Mouse (Mus musculus) heart, adult 18-20 months (tissue): ENCODE measurements around the gene Peli3. TPM values are rescaled to one million over a fixed set of nuclear protein-coding genes. Genes with fewer than 3 reads are reported as not detected.
A peak's percentile ranks its signal among the peaks of the same experiment; 100 is the strongest.
"Not testable (repeated sequence)": the region's sequence is repeated elsewhere in the genome, so short reads cannot be mapped to it uniquely, and the experiment has no call there.

Source experiments
- DNase-seq, 2 experiments: peaks; one replicate each; pipeline ENCODE4 v3.0.0; 2021 to 2022; ENCODE audit warnings: mixed read lengths in 1 of 2
- long read RNA-seq, 2 experiments: library from polyadenylated mRNA; stranded (forward); transcript quantifications; one replicate each; pipeline ENCODE4 v2.0.0; 2021
- total RNA-seq, 2 experiments: library from RNA; stranded (reverse); gene quantifications; 2 replicates each; pipeline ENCODE4 v1.2.3; 2021

The Peli3 gene
- 1 to 10 TPM; 3.5 to 3.8 TPM for total RNA-seq
- long read RNA-seq, experiment 1, full-length matches to known transcripts, result 4 of 6 reads
- long read RNA-seq, experiment 1, partial matches to known transcripts, result 0 of 6 reads
- long read RNA-seq, experiment 1, other reads (novel, unspliced or antisense), result 2 of 6 reads
- long read RNA-seq, experiment 2, full-length matches to known transcripts, result 1 of 3 reads
- long read RNA-seq, experiment 2, partial matches to known transcripts, result 0 of 3 reads
- long read RNA-seq, experiment 2, other reads (novel, unspliced or antisense), result 2 of 3 reads

- DNase-seq, result peak; percentile 86
Observed at GRCm38 (mm10) chr19:4942551-4943252, at the start of gene Peli3. Gene Peli3 (minus strand): TSS chr19:4943127.

DNA sequence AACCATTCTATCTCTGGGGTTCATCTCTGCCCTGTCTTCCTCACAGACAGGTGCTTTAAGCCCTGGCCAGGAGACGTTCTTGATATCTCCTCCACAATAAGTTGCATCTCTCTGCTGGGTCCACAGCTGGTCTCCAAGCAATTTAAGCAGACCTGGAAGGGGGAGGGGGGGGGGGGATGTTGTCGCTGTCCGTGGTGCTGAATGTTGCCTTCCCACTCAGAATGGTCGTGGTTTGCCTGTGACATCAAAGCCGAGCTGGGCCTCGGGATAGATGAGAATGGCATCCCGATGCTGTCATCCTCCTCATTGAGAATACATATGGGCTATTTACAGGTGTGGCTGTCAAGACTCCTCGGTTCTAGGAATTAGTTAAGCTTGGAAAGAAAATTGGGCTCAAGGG, 49.4 kb upstream of the Peli3 start:
- no peak for DNase-seq

- DNase-seq, result no peak
Observed at GRCm38 (mm10) chr19:4990716-4991115, 47.8 kb upstream of the Peli3 start.

DNA sequence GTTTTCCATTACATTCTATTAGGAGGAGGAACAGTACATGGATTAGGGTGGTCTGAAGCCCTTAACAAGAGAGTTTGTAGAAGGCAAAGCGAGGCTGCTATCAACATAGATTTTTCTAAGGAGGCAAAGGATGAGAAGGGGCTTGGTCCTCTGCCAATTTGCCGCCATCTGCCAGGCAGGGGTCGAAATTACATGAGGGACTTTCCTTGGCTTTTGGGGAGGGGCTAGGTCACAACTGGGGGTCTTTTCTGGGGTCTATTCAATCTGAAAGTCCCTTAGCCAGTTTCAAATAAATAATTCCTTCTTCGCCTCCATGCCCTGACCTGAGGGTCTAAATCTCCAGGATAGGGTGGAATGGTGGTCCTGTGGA, 47.3 kb upstream of the Peli3 start, which contains the start of gene Npas4:
Npas4 (minus strand) TSS at position 61 of the 370 bp plus-strand sequence.
- no peak for DNase-seq

DNA sequence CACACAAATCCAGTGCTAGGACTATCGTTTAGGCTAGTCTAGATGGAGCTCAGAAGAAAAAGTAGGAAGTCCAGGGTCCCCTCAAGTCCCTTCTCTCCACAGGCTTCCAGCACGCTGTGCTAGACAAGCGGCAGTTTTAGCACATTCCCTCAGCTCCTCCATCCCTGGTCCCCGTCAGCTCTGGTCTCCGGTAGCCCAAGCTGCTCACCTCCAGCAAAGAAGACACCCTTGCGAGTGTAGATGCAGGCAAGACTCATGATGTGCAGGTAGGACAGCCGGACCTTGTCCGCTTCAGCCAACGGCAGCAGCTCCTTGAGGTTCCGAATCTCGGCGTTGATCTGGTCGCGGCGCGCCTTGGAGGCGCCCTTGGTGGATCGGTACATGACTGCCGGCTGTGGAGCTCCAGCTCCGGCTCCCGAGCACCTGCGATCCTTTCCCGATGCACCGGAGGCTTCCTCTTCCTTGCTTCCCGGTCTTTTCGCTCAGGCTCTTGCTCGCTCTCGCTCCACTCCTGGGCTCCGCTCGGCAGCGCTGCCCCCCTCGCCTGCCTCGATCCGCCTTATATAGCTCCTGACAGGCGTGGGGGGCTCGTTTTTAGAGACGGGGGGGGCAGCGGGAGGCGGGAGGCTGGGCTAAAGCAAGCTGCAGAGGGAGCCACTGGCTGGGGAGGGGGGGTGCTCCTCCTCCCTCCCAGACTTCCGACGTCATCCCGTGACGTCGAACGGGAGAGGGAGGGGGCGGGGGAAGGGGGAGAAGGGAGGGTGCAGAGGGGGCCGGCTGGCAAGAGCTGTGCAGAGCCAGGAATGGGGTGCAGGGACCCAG, 46.7 kb upstream of the Peli3 start:
- DNase-seq, result no peak

DNA sequence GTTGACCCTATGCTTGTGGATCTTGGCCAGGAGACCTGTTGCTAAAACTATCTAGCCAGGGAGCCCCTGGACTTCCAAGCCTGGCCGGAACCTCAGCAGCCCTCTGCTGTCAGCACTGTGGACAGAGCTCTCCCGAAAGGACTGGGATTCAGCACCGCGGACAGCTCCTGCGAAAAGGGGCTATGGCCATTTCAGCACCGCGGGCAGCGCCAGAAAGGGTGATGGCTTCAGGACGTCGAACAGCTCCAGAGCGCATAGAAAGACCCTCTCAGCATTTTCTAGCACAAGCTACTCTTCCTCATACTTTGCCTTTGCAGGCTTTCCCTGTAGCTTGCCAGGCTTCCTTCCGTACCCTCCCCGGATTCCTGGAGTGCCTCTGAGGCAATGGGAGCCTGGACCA, 46.1 kb upstream of the Peli3 start:
- peak; percentile 83 to 98 for DNase-seq

GRCm38 (mm10) chr19:4981767-4982166, 38.8 kb upstream of the Peli3 start:
- DNase-seq, result peak; percentile 42 to 65

- DNase-seq, result no peak
Observed at GRCm38 (mm10) chr19:4968236-4968635, 25.3 kb upstream of the Peli3 start.

- peak; percentile 93 to 96 for DNase-seq
Observed at GRCm38 (mm10) chr19:4961928-4962601, 19.1 kb upstream of the Peli3 start, which contains the start of gene Mrpl11. Gene Mrpl11 (plus strand): TSS chr19:4962147.

- DNase-seq, result not testable (repeated sequence)
Observed at GRCm38 (mm10) chr19:4948641-4949040, 5.7 kb upstream of the Peli3 start.

- DNase-seq, result no peak
Observed at GRCm38 (mm10) chr19:4945540-4945939, 2.6 kb upstream of the Peli3 start.

- DNase-seq, result no peak
Observed at GRCm38 (mm10) chr19:4943253-4943588, 294 bp upstream of the Peli3 start.

DNA sequence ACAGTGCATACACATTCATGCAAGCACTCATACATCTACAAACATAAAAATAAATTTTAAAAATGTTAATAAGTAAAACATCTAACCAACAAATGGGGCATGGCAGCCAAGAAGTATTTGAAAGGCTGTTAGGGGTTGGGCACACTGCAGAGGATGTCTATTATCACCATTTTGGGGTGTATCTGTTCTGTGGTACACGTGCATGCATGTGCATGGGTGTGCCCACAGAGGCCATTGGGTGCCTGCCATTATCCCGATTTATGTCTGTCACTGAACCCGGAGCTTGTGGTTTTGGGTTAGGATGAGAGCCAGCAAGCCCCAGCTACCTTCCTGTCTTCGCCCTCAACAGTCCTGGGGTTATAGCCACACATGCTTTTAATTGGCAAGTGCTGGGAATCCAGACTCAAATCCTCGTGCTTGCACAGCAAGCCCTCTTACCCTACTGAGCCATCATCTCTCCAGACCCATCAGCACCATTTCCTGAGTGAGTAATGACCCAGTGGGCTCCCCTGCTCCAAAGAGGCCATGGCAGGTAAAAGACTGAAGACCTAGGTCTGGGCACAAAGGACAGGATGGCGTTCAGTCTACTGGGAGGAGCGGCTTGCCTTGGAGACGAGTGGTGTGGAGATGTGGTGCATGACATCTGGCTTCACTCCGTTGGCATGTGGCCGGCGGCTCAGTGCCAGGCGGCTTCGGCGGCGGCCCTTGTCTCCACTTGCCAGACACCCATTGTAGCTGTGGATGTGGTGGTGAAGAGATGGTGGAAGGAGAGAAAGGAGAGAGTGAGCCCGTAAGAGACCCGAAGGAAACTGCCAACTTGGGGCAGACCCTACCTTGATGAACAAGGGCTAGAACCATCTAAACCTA, 5.2 kb downstream of the Peli3 start:
- DNase-seq, result peak in 1 of 2 experiments; percentile 11

DNA sequence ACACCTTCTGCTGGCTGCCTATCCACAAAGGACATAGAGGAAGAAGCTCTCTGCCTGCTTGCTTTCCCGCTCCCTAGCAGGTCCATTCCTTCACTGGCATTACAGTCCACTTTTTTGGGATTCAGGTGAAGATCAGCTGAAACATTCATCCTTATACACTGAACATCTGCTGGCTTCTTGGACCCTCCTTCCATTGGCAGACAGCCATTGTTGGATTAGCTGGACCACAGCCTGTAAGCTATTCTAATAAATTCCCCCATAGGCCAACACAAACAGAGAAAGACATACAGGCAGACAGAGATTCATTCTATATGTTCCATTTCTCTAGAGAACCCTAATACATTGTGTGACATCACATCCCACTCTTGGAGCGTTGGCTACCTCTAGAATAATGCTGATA, 6.0 kb downstream of the Peli3 start:
- DNase-seq, result no peak

DNA sequence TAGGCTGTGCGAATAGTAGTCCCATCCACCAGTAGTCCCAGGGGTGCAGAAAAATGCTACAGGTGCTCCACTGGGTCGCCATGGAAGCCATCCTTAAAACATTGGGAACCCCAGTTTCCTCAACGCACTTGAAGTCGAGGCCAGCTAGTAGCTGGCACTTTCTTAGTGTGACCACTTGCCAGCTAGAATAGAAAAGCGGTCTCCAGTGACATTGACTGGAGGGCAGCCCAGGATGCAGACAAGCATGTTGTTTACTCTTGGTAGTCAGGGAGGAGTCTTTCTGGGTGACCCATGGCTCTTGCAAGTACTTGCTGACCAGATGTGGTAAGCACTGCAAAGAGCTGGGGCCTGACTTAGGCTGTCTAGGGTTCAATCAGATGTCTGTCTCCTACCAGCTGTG, 14.1 kb downstream of the Peli3 start:
- DNase-seq, result peak; percentile 47 to 49

- peak; percentile 99 to 100 for DNase-seq
Observed at GRCm38 (mm10) chr19:4927904-4928531, 14.9 kb downstream of the Peli3 start, which contains the start of gene Dpp3. Gene Dpp3 (minus strand): TSS chr19:4928287.

GRCm38 (mm10) chr19:4925121-4925860, 17.6 kb downstream of the Peli3 start:
- DNase-seq, result no peak

- DNase-seq, result no peak
Observed at GRCm38 (mm10) chr19:4919652-4920051, 23.3 kb downstream of the Peli3 start.

DNA sequence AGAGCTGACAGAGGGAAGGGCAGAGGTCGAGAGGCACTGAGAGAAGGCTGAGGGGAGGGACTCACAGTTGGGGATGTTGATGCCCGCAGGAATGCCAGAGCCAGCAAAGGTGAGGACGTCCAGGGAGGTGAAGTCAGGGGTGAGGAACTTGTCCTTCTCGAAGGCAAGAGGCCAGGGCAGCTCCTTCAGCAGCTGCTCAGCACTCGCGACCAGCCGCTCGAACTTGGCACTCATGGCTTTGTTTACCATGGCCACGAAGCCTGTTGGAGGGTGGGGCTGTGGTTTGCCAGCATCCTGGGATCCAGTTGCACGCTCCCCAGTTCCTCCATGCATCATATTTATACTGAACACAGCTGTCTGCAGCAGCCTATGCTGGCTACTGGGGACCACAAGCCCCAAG, 26.1 kb downstream of the Peli3 start:
- no peak for DNase-seq
